Mouse (Mus musculus) retina, postnatal 1 day (tissue): ENCODE results near the gene Efr3b.
A peak's percentile ranks its signal among the peaks of the same experiment; 100 is the strongest.

Experiments used
- DNase-seq: peaks from one replicate; pipeline ENCODE4 v3.0.0-alpha.2; 2012

Efr3b gene

GRCm38 (mm10) chr12:4036157-4036556, 2.6 kb downstream of the Efr3b start:
- no peak for DNase-seq

DNA sequence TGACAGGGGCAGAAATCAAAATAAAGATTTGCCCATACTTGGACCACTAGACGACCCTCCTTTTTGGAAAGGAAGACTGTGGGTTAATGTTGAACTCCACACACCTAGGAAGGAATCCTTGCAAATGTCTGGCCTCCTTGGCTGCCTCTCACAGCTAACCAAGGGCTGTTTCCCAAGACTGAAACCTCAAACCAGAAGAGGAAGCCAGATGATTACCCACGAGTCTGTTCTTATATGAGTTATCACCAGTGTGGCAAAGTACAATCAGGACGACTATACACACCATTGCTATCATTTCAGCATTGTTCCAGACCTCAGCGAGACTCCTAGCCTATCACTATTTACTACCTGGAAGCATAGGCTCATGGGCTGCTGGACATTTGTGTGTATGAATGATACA, 9.7 kb downstream of the Efr3b start:
- DNase-seq: no peak

DNA sequence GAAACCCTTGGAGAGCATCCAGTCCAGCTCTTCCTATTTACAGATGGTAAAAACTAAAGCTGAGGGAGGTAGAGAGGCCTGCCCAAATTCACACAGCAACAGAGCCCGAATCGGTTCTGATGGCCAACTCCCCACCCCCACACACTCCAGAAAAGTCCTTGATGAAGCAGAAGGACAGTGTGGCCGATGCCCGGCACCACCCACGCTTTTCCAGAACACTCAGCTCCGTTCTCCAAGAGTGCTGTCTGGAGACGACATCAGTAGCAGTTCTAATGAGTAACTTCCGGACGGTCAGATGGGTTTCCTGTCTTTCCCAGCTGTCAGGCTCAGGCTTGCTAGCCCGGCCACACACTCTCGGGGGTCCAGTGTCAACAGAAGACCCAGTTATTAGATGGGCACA, 10.2 kb downstream of the Efr3b start:
- DNase-seq: no peak

GRCm38 (mm10) chr12:4024356-4024755, 14.4 kb downstream of the Efr3b start:
- no peak for DNase-seq

- DNase-seq: no peak
Observed at GRCm38 (mm10) chr12:4023501-4023900, 15.2 kb downstream of the Efr3b start.

DNA sequence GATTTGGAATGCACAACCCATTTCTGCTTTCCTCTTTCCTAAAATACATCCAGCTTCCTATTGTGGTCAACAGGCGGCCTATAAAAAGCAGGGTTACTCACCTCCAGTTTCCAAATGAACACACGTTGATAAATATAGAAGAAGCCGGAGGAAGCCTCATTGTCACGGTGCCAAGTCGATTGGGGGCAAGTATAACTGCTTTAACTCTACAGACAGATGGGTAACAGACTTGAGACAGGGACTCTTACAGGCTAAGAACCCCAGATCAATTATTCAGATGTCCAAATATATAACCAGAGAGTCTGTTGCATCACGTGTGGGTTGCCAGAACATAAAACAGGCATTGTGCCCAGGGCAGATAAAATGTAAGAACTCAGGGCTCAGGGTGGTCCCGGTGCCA, 15.9 kb downstream of the Efr3b start:
- DNase-seq: no peak

- DNase-seq: peak; percentile 38
Observed at GRCm38 (mm10) chr12:4020505-4020904, 18.2 kb downstream of the Efr3b start.

DNA sequence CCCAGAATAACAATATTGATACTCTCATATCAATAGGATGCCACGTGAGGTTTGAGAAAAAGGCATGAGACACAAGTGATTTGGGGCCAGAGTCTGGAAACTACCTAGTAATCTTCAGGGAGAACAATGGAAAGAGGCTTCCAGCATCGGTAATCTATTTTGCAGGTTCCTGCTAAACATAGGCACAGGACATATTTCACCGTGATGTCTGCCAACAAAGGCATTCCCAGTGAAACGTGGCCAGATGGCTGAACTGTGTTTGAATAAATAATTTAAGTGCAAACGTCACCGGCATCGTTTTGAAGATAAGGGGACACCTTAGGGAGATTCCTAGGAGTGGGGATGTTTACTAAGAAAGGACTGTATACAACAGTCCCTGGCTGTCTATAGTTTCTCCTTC, 22.4 kb downstream of the Efr3b start:
- DNase-seq: no peak

GRCm38 (mm10) chr12:4015741-4016140, 23.0 kb downstream of the Efr3b start:
- no peak for DNase-seq

- no peak for DNase-seq
Observed at GRCm38 (mm10) chr12:4015255-4015654, 23.5 kb downstream of the Efr3b start.

- DNase-seq: no peak
Observed at GRCm38 (mm10) chr12:4011715-4012114, 27.0 kb downstream of the Efr3b start.

- DNase-seq: no peak
Observed at GRCm38 (mm10) chr12:4011301-4011700, 27.4 kb downstream of the Efr3b start.

DNA sequence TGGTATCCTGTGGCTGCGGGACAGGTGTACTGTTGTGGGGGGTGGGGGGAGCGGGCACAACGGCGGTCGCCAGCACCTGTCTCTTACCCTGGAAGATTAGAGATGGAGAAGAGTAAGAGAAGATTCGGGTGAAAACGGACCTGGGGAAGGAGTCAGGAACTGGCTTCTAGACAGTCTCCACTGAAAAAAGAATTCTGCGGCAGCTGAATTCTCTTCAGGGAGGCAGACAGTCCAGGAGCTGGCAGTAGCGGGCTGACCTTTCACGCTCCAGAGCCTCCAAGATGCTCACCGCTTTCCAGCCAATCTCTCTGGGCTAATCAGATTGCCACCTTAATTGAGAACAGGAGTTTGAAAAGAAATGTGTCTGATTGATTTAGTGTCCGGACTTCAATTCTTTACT, 30.0 kb downstream of the Efr3b start:
- DNase-seq: peak; percentile 63

- no peak for DNase-seq
Observed at GRCm38 (mm10) chr12:4007766-4008165, 30.9 kb downstream of the Efr3b start.

- peak; percentile 50 for DNase-seq
Observed at GRCm38 (mm10) chr12:4007181-4007580, 31.5 kb downstream of the Efr3b start.

DNA sequence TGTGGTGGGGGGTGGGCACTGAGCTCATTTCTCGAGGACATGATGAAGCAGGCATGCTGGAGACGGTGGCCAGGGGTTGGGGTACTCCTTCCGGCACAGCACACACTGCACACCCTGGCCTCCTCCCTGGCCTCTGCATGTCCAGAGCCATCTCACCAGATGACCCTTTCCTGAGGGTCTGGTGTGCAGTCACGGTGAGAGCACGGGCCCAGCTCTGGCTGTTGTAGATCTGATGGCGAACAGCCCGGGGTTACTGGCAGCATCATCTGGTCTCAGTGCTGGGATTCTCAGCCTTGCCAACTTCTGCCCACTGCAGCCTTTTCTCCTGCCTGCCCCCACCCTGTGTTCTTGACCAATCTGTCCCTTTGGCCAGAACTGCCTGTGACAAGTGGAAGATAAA, 32.6 kb downstream of the Efr3b start:
- peak; percentile 21 for DNase-seq

- peak; percentile 55 for DNase-seq
Observed at GRCm38 (mm10) chr12:4004648-4005047, 34.1 kb downstream of the Efr3b start.

DNA sequence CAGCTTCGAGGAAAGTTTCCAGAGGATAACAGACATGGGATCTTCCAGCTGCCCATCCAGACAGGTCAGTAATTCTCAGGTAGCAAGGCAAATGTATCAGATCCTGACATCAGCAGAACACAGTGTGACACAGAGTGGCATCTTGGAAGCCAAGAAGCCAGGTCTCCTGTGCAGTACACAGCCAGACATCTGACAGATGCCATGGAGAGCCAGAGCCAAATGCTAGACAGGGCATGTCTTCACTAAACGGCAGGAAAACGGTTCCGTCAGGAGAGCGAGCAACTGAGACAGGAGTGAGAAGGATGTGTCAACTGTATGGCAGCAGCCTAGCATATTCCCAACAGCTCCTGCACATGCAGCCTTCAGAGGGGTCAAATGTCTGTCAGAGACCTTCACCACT, 38.3 kb downstream of the Efr3b start:
- DNase-seq: no peak

GRCm38 (mm10) chr12:3996749-3997148, 42.0 kb downstream of the Efr3b start:
- peak; percentile 33 for DNase-seq

GRCm38 (mm10) chr12:3991047-3991446, 47.7 kb downstream of the Efr3b start:
- DNase-seq: no peak

GRCm38 (mm10) chr12:3989943-3990342, 48.8 kb downstream of the Efr3b start:
- no peak for DNase-seq

- DNase-seq: no peak
Observed at GRCm38 (mm10) chr12:3984446-3984845, 54.3 kb downstream of the Efr3b start.

GRCm38 (mm10) chr12:3983736-3984135, 55.0 kb downstream of the Efr3b start:
- DNase-seq: peak; percentile 79

- peak; percentile 39 for DNase-seq
Observed at GRCm38 (mm10) chr12:3982257-3982656, 56.5 kb downstream of the Efr3b start.

DNA sequence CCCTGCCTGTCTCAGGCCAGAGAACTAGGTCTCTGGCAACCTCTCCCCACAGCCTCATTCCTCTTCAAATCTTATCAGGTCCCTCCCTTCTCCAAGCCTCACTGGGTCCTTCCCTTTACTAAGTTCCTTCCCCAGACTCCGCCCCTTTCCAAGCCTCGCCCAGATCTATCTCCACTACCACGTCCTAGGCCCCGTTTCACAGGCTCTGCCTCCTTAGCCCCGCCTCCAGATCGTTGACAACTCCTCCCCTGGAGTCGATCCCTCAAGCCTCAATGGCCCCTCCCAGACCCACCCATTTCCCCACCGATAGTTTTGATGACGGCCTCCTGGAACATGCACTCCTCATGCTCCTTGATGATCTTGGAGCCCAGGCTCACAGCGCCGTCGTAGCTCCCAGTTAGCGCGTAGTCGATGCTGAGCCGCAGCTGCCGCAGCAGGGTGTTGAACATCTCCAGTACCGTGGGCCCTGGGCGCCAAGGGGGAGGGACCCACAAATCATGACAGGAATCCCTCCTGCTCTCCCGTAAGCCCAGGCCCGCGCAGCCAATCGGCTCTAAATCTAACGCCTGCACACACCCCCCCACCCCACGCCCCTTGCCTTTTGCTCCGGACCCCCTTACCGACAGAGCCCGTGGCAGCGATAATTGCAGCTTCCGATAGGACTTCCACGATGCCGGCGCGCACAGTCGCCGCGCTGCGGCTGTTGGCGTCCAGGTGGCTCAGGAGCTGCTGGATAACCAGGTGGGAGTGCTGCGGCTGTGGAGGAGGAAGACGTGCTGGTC, 57.2 kb downstream of the Efr3b start:
- peak; percentile 94 for DNase-seq
